Mouse (Mus musculus) layer of hippocampus, postnatal 14 days (tissue): ENCODE data around the gene Arhgap25. TPM values are rescaled to one million over a fixed set of nuclear protein-coding genes. Genes with fewer than 3 reads are reported as not detected.
"Not testable (repeated sequence)": the region's sequence is repeated elsewhere in the genome, so short reads cannot be mapped to it uniquely, and the experiment has no call there.

Source experiments
- DNase-seq, 2 experiments: peaks; one replicate each; pipeline ENCODE4 v3.0.0; 2021 to 2022; ENCODE audit warnings: low spot score in 2 of 2, mixed read lengths in 1 of 2
- long read RNA-seq, 2 experiments: library from polyadenylated mRNA; stranded (forward); transcript quantifications; one replicate each; pipeline ENCODE4 v2.0.0; 2021
- total RNA-seq, 2 experiments: library from RNA; stranded (reverse); gene quantifications; 2 replicates each; pipeline ENCODE4 v1.2.3; 2021

Gene Arhgap25
- total RNA-seq = 1 to 10 TPM; 2.7 to 3.3 TPM
- long read RNA-seq, experiment 1, partial matches to known transcripts = 1 of 5 reads
- long read RNA-seq, experiment 1, other reads (novel, unspliced or antisense) = 1 of 5 reads
- long read RNA-seq, experiment 2, partial matches to known transcripts = 1 of 3 reads
- long read RNA-seq, experiment 2, other reads (novel, unspliced or antisense) = 0 of 3 reads

GRCm38 (mm10) chr6:87532953-87533710 lies at the start of gene Arhgap25:
Gene Arhgap25 (minus strand): TSS chr6:87533259.
- peak; percentile 43 to 59 for DNase-seq

DNA sequence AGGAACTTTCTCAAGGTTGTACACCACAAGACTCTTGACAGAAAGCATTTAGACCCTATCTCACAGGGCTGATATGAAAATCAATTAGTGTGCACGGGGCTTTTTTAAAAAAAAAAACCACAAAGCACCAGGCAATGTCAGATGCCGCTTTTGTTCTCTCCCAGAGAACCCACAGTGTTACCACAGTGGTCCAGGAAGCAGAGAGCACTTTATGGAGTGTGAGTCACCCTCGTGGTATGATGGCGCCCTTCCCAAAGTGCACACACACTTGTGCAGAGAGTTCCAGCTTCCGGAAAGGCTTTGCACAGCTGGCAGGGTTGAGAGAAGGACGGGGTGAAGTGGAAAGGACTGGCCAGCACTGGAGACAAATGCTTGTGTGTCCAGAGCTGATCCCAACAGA lies 49.4 kb upstream of the Arhgap25 start:
- no peak for DNase-seq

DNA sequence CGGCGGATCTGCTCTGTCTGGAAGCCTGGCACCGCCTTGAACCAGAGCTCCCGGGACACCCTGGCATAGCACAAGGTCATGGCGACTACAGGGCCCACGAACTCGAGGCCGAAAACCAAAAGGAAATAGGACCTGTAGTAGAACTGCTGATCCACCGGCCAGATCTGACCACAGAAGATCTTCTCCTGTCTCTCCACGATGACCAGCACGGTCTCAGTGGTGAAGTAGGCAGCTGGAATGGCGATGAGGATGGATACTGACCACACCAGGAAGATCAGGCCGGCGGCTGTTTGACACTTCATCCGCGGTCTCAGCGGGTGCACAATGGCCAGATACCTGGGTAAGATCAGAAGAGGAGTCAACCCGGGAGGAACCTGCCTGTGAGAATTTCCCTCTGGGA lies 48.5 kb upstream of the Arhgap25 start:
- no peak for DNase-seq

- DNase-seq = no peak
These were observed 48.0 kb upstream of the Arhgap25 start for GRCm38 (mm10) chr6:87581071-87581470.

DNA sequence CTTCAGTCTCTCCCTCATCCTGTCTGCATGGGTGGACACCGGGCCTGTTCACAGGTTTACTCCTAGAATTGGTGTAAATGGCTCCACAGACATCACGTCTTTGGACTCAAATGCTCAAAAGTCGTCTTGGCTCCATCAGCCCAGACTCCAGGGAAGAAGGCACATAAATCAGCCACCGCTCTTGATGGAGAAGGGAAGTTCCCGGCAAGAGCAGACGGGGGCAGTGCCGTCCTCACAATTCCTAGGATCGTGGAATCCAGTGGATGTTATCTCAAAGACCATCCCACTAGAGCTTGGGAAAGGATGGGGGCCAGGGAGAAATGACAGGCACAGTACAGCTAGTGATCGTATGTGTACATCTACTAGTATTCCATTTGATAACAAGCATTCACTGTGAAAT lies 45.2 kb upstream of the Arhgap25 start:
- peak; percentile 13 to 26 for DNase-seq

- DNase-seq = no peak
These were observed 43.7 kb upstream of the Arhgap25 start for GRCm38 (mm10) chr6:87576648-87577330.

DNA sequence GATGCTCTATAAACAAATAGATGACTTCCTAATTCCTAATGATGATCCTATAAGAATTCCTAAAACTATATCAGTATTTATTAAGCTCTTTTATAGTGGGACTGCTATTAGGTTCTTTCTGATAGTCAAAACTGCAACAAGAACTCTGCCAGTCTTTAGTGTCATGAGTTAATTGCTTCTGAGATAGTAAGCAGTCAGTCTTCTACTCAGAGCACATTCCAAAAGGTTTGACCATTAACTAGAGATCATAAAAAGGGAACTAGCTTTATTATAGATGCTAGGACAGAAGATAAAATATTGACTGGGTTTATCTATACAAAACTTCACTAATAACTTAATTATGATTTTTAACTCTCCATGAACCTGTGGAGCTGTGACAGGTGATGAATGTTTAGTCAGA lies 38.8 kb upstream of the Arhgap25 start:
- DNase-seq = not testable (repeated sequence)

GRCm38 (mm10) chr6:87567686-87568593 lies 34.9 kb upstream of the Arhgap25 start:
- no peak for DNase-seq

- no peak for DNase-seq
These were observed 32.1 kb upstream of the Arhgap25 start for GRCm38 (mm10) chr6:87565166-87565565.

GRCm38 (mm10) chr6:87564356-87564755 lies 31.3 kb upstream of the Arhgap25 start:
- DNase-seq = no peak

DNA sequence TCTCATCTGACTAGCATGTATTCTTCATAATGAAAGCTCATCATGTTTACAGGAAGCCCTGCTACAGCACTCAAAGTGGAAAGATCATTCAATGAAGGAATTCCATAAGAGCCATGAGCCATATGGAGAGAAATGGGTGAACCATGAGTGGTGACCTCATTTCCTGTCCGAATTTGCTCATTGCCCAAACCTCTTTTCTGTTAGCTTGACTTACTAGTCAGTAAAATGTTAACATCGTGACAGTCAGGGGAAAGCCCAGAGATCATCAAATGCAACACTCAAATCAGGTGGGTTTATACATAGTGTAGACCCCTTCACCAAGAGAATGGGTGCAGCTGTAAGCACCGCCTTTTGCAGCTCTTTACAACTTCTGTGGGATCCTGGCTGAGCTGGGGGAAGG lies 20.7 kb upstream of the Arhgap25 start:
- DNase-seq = no peak

DNA sequence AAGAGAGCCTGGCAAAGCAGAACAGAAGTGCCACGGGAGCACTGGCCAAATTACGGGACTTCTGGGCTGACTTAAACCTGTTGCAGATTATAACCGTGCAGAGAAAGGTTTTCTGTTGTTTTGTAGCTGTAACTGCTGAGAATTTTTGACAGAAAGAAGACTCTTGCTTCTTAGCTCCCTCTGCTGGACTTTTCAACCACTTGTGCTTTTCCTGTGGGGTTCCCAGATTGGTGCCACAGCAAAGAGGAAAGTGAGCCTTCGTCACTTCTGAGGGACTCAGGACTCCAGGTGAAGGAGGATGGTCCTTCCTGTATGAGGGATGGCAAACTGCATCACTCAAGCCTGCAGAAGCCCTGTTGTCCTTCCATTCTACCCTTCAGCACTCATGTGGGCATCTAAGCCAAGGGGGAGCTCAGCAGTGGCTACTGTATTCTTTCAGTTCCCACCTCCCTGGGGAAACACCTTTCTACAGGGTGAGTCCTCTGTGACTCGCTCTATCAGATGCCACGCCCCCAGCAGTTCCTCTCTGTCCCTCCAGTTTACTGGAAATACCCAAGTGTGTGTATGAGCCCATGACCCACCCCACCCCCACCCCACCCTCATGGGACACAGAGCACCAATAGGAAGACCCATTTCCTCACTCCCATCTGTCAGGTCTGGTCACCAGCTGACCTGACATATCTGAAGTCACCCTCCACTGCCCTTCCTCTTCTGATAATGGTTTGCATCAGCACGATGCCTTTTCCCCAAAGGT lies 19.2 kb upstream of the Arhgap25 start:
- peak in 1 of 2 experiments; percentile 24 for DNase-seq

GRCm38 (mm10) chr6:87547836-87548235 lies 14.8 kb upstream of the Arhgap25 start:
- DNase-seq = no peak

DNA sequence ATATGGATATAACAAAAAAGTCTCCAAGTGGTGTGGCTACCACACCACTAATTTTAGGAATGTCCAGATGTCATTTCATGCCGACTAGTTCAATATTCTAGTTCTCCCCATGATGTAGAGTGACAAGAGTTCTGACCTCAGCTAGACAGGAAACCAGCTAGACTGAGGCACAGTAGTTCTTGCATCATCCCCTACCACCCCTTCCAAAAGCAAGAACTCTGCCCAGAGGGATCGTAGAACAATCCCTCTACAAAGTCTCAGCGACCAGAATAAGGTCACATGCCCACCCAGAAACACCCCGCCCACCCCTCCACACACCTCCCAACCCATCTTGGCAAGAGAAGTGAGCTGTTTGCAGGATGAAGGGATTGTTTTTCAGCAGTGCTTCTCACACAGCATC lies 14.4 kb upstream of the Arhgap25 start:
- no peak for DNase-seq

DNA sequence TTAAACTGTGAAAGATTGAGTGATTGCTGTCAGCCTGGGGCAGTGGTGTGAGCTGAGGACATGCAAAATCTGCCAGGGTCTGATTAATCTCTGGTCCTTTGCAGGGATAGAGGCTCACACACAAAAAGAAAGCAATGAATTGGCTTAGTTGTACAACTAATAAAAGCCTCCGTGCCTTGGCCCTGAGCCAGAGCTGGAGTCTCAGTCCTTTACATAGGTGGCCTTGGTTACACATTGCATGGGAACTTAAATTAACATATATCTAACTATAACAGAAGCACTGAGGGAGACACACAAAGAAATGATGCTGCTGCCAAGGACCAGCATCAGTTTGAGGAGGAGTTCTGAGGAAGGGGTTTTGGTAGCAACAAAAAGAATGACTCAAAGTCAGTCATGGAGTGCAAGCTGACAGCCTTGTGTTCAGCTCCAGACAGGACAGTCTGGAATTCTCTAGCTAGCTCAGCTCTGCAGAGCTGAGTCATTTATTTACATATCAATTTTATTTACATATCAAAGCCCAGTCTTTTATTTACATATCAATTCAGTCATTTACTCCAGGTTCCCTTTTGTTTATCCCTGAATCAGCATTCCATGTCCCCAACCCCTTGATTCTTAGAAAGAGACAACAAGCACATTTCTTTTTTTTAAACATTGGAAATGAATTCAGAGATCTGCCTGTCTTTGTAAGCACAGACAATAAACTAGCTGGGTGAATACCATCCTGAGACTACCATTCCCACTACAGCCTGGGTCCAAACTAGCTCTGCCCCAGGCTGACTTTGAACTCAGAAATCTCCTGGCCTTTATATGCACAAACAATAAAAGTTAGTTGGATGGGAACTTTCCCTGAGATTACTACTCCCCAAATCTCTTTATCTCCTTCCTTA lies 12.5 kb upstream of the Arhgap25 start:
- DNase-seq = no peak

DNA sequence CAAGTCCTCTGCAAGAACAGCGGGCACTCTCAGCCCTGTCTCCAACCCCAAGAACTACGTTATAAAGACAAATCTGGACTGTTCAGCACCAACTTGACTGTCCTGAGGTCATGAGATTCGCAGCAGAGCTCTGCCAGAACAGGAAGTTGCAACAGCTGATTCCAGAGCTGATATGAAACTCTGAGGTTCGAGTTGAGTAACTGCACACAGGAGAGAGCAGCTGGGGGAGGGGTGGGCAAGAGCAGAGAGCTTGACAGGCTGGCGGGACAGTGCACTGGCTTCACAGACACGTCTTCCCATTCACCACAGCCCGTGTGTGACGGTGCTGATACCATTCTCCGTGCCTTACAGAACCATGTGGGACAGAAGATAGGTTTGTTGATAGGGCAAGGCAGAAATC lies 9.0 kb upstream of the Arhgap25 start:
- no peak for DNase-seq

DNA sequence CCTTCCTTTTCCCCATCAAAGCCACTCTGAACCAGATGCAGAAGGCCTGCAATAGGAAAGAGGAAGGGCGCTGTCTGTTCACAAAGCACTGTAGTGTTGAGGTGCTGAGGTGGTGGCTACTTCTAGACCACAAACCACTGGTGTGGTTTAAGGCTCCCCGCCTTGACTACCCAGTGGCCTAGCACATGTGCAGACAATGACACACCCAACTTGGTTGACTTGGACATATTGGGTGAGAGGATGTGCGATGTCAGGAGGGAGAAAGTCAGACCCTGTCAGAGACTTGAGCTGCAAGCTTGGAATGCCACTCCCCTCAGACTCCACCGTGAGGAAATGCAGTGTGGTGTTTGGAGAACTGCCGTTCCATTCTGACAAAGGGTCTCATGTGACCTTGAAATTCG lies 8.1 kb upstream of the Arhgap25 start:
- DNase-seq = no peak

GRCm38 (mm10) chr6:87538376-87539270 lies 5.6 kb upstream of the Arhgap25 start:
- no peak for DNase-seq
